Mouse (Mus musculus): ENCODE data around the gene Fbxo39. TPM values are rescaled to one million over a fixed set of nuclear protein-coding genes. Genes with fewer than 3 reads are reported as not detected.

The Fbxo39 gene
- polyA plus RNA-seq (2012; rRNA removed), result not detected in 2 replicates

DNA sequence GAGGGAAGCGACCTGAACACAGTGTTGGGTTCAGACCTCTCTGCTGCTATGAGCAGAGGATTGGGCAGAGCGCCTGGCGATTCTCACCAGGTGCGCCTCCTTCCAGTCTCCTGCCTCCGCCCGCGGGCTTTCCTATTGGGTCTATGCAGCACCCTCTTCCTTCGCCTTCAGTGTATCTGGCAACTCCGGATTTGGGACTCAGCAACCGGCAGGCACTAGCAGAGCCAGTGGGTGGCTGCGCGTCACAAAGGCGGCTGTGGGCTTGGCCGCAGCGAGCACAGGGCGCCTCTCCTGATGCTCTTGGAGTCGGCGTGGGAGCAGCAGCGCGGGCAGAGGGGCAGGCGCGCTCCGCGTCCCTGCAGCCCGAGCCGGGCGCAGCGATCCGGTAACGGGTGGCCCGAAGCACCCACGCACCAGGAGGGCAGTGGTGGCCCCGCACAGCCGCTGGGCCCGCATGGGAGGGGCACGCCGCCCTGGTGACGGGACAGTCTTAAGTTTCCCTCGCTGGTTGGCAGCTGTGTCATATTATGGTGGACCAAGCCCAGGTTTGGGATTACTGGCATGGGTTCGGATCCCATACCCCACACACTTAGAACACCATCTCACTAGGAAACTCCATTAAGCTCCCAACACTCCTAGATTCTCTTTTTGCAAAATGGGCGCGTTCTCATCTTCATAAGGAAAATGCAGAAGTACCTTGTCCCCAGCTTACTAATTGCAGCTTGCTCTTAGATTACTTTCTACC, at the start of gene Fbxo39:
Fbxo39 (plus strand) TSS at position 294 of the 745 bp plus-strand sequence.
- 9% methylated on average over 42 of the region's 42 CpGs for WGBS
- TF ChIP-seq POLR2A (IDR thresholded peaks at IDR 0.05; ENCODE audit: low read depth, low read length) (no peak), CTCF (IDR thresholded peaks at IDR 0.05; ENCODE audit: extremely low read depth, insufficient read length, insufficient replicate concordance, low read depth, low read length) (no peak)
- no peak within 1 kb of the TSS for H3K4me3 ChIP-seq (ENCODE audit: low read depth, low read length)
- peaks cover 14% of the 10 kb centered on the region for H3K36me3 ChIP-seq (ENCODE audit: control insufficient read depth, insufficient read depth, low read length)
- H3K4me1 ChIP-seq (ENCODE audit: control insufficient read depth, insufficient read depth, insufficient read length, low read length), result no peaks in the 10 kb centered on the region
- peaks cover 4% of the 10 kb centered on the region; the same call in 1 of the 2 replicates for H3K27me3 ChIP-seq (ENCODE audit: control insufficient read depth, insufficient read depth, low read length)
- no peak within 1 kb of the TSS for H3K27ac ChIP-seq (ENCODE audit: insufficient read depth, low read depth, low read length)

DNA sequence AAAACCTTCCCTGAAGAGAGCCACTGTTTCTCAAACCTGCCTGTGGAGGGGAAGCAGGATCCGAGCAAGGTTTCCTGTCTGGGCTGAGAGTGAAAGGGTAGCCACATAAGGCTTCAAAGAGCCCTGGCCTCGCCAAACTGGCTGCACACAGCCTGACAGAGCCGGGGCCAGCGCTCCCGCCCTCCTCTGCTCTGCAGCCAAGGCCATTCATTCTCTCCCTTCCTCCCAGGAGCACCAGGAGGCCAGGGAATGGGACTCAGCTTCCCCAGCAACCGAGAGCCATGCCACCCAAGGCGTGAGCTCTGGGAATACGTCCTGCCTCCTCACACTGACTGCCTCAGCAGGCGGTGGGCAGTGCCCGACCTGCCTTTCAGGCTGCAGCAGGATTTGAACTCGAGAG, 48.8 kb upstream of the Fbxo39 start:
- TF ChIP-seq CTCF (IDR thresholded peaks at IDR 0.05; ENCODE audit: extremely low read depth, insufficient read length, insufficient replicate concordance, low read depth, low read length) (no peak), POLR2A (IDR thresholded peaks at IDR 0.05; ENCODE audit: low read depth, low read length) (no peak)
- H3K4me3 ChIP-seq (ENCODE audit: low read depth, low read length), result no peak overlapping the region
- WGBS, result 15% methylated on average over 11 of the region's 11 CpGs
- H3K27ac ChIP-seq (ENCODE audit: insufficient read depth, low read depth, low read length), result no peak overlapping the region
- H3K36me3 ChIP-seq (ENCODE audit: control insufficient read depth, insufficient read depth, low read length), result no peaks in the 10 kb centered on the region
- H3K27me3 ChIP-seq (ENCODE audit: control insufficient read depth, insufficient read depth, low read length), result peaks cover 24% of the 10 kb centered on the region
- H3K4me1 ChIP-seq (ENCODE audit: control insufficient read depth, insufficient read depth, insufficient read length, low read length), result peaks cover 10% of the 10 kb centered on the region

DNA sequence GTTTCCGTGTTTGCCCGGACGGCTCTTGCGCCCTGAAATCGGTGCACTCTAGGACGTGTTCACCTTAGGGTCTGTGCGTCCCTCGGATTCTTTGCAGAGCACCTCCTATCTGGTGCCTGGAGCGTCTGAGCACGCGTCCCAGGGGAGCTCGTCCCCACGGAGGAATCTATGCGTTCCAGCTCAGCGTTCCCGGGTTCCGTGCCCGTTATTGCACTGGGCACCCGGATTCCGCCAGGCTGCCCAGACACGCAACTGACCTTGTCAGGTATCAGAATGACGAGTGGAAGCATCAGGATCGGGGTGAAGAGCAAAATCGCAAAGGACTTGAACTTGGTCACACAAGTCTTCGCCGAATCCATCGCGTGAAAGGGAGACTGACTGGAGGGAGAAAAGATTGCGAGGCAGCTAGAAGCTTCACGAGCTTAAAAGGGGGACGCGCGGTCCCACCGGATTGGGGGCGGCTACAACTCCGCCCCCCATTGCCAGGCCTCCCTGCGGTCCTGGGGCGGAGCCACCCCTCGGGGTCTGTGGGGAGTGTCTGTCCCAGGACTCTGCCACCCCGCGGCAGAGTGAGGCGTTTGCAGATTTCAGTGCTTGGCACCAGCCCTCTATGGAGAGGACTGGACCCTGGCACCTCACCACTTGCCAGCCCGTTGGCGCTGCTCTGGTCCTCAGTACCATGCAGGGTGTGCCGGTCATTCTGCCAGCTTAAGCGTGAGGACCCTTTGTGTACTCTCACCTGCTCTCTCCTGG, 47.9 kb upstream of the Fbxo39 start:
- Histone ChIP-seq H3K27me3 (ENCODE audit: control insufficient read depth, insufficient read depth, low read length) (peaks cover 24% of the 10 kb centered on the region), H3K27ac (ENCODE audit: insufficient read depth, low read depth, low read length) (no peak overlapping the region), H3K36me3 (ENCODE audit: control insufficient read depth, insufficient read depth, low read length) (no peaks in the 10 kb centered on the region), H3K4me1 (ENCODE audit: control insufficient read depth, insufficient read depth, insufficient read length, low read length) (peaks cover 10% of the 10 kb centered on the region), H3K4me3 (ENCODE audit: low read depth, low read length) (peak overlapping the region; percentile 51)
- TF ChIP-seq POLR2A (IDR thresholded peaks at IDR 0.05; ENCODE audit: low read depth, low read length) (no peak), CTCF (IDR thresholded peaks at IDR 0.05; ENCODE audit: extremely low read depth, insufficient read length, insufficient replicate concordance, low read depth, low read length) (0 out of 2 replicates have a peak, but pooled peaks have one; percentile 18)
- WGBS, result 2% methylated on average over 46 of the region's 46 CpGs

DNA sequence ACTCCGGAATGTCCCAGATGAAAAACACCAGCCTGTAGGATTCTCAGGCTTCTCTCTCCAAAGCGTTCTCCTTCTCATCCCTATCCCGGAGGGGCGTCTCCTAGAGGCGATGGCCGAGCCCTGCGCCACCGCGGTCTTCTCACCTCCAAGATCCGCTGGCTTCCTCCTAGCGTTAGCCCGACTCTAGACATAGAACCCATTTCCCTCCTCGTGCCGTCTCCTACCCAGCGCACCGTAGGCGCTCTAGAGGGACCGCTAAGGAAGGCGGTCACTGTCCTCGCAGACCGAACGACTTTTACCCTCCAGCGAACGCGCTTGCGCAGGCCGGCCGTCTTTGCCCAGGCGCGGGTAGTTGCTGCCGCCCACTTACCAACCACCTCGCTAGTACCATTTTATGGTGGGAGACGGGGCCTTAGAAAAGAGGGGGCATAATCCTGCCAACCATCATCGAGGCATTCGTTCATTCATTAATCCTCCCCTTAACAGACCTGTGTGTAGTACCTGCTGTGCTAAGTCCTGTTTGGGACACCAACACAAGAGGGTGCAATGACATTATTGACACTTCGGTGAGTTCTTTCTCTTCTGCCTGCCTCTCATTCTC, 47.2 kb upstream of the Fbxo39 start, which contains the start of gene Slc13a5:
Slc13a5 (minus strand) TSS at position 263 of the 601 bp plus-strand sequence.
- WGBS, result 4% methylated on average over 36 of the region's 36 CpGs
- Histone ChIP-seq H3K27ac (ENCODE audit: insufficient read depth, low read depth, low read length) (no peak within 1 kb of the TSS), H3K27me3 (ENCODE audit: control insufficient read depth, insufficient read depth, low read length) (peaks cover 24% of the 10 kb centered on the region), H3K36me3 (ENCODE audit: control insufficient read depth, insufficient read depth, low read length) (no peaks in the 10 kb centered on the region), H3K4me1 (ENCODE audit: control insufficient read depth, insufficient read depth, insufficient read length, low read length) (peaks cover 10% of the 10 kb centered on the region), H3K4me3 (ENCODE audit: low read depth, low read length) (peak within 1 kb of the TSS; percentile 51)
- TF ChIP-seq POLR2A (IDR thresholded peaks at IDR 0.05; ENCODE audit: low read depth, low read length) (no peak), CTCF (IDR thresholded peaks at IDR 0.05; ENCODE audit: extremely low read depth, insufficient read length, insufficient replicate concordance, low read depth, low read length) (no peak)

DNA sequence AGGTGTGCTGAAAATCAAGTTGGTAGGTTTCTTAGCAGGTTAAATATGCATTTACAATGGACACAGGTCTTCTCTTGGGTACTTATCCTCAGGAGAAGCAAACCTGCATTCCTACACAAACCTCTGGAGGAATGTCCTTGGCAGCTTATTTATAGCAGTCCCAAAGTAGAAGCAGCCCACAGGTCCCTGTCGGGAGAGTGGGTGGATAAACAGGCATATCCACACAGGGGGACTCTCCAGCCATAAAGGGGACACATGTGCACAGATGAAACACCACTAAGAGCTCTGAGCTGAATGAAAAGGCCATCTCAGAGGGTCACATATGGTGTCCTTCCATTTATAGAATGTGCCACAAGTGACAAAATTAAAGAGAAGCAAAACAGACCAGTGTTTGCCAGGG, 42.5 kb upstream of the Fbxo39 start:
- no peak for TF ChIP-seq CTCF (IDR thresholded peaks at IDR 0.05; ENCODE audit: extremely low read depth, insufficient read length, insufficient replicate concordance, low read depth, low read length)
- TF ChIP-seq POLR2A (IDR thresholded peaks at IDR 0.05; ENCODE audit: low read depth, low read length), result no peak
- H3K27ac ChIP-seq (ENCODE audit: insufficient read depth, low read depth, low read length), result no peak overlapping the region
- H3K4me1 ChIP-seq (ENCODE audit: control insufficient read depth, insufficient read depth, insufficient read length, low read length), result peaks cover 3% of the 10 kb centered on the region; the same call in 1 of the 2 replicates
- H3K4me3 ChIP-seq (ENCODE audit: low read depth, low read length), result no peak overlapping the region
- H3K27me3 ChIP-seq (ENCODE audit: control insufficient read depth, insufficient read depth, low read length), result peaks cover 4% of the 10 kb centered on the region; the same call in 1 of the 2 replicates
- WGBS, result 35% methylated on average over 1 of the region's 1 CpGs
- no peaks in the 10 kb centered on the region for H3K36me3 ChIP-seq (ENCODE audit: control insufficient read depth, insufficient read depth, low read length)

DNA sequence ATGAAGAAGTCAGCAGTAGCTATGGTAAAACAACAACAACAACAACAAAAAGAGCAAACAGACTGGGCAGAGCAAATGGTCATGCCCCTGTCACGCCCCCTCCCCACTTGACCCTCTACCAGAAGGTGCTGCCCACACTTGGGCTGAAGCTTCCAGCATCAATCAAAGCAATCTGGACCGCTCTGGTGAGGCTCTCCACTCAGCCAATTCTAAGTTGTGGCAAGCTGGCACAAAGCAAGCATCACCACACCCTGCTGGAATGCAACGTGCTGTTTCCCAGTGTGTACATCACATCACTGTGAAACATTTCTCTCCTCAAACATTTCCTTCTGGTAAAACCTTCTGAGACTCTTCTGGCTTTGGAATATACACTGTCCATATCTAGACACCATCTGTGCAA, 40.9 kb upstream of the Fbxo39 start:
- Histone ChIP-seq H3K27me3 (ENCODE audit: control insufficient read depth, insufficient read depth, low read length) (no peaks in the 10 kb centered on the region), H3K27ac (ENCODE audit: insufficient read depth, low read depth, low read length) (no peak overlapping the region), H3K4me3 (ENCODE audit: low read depth, low read length) (no peak overlapping the region), H3K36me3 (ENCODE audit: control insufficient read depth, insufficient read depth, low read length) (no peaks in the 10 kb centered on the region), H3K4me1 (ENCODE audit: control insufficient read depth, insufficient read depth, insufficient read length, low read length) (no peaks in the 10 kb centered on the region)
- WGBS, result 46% methylated on average over 3 of the region's 3 CpGs
- TF ChIP-seq CTCF (IDR thresholded peaks at IDR 0.05; ENCODE audit: extremely low read depth, insufficient read length, insufficient replicate concordance, low read depth, low read length) (no peak), POLR2A (IDR thresholded peaks at IDR 0.05; ENCODE audit: low read depth, low read length) (no peak)
